Mouse (Mus musculus): ENCODE data around the gene Gucy2g. TPM values are rescaled to one million over a fixed set of nuclear protein-coding genes. Genes with fewer than 3 reads are reported as not detected.
A peak's percentile ranks its signal among the peaks of the same experiment; 100 is the strongest.

Gucy2g gene
- polyA plus RNA-seq, 1 experiment = 3.9 TPM

DNA sequence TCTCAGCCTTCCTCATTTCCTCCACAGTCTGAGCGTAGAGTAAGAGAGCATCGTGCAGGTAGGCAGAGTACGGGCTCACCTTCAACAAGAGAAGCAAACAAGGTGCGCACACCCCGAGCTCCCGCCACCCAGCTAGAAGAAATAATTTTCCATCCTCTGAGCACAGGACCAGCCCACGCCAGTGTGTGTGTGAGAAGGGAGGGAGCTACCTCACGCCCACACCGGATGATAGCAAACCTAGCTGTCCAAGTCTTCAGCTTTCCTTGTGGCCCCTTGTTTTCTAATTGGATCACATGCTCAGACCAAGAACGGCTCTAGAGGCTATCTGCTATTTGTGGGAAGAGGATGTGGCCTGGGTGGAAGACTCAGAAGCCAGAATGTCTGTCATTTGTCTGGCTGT lies 10.0 kb downstream of the Gucy2g start:
- Histone ChIP-seq H3K27ac (ENCODE audit: insufficient read depth, low read length) (no peak overlapping the region), H3K4me1 (ENCODE audit: control insufficient read depth, insufficient read depth, low read length) (peaks cover 7% of the 10 kb centered on the region), H3K4me3 (ENCODE audit: insufficient read depth, low read length) (no peak overlapping the region)
- no peak for TF ChIP-seq POLR2A (IDR thresholded peaks at IDR 0.05; ENCODE audit: extremely low read depth, insufficient read depth, low read length)
- TF ChIP-seq CTCF (IDR thresholded peaks at IDR 0.05; ENCODE audit: extremely low read depth, insufficient read depth, low read length) = no peak

DNA sequence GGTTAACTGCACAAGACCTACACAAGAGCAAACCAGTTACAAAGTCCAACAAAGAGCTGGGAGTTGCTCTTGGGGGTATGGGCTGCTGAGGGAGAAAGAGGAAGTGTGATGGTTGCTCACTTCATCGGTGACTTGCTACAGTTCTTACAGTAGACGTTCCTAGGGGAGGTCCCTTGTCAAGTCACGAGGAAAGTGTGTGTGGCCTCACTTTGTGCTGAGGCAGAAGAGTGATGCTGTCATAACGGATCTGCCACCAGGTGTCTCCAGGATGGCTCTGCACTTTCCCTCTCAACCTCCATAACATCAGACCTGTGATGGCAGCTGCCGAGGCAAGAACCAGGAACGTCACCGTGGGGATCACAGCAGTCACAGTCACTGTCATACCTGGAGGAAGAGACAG lies 13.9 kb downstream of the Gucy2g start:
- TF ChIP-seq POLR2A (IDR thresholded peaks at IDR 0.05; ENCODE audit: extremely low read depth, insufficient read depth, low read length) (no peak), CTCF (IDR thresholded peaks at IDR 0.05; ENCODE audit: extremely low read depth, insufficient read depth, low read length) (no peak)

DNA sequence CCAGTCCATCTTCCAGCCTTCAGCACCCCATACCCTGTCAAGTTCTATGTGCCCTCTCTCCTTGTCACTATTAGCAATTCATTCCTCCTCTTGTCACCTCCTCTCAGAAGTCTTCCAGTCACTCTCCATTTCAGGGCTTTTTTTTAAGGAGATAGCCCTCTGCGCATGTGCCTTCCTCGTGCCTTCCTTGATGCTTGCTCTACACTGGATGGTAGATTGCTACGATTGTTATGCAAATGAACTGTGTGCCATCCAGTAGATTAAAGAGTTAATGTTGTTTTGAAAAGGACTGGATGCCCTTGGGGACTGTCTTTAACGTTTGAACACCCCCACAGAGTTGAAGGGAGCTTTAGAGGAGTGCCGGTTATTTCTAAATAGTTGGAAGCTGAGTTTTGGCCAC lies 14.4 kb downstream of the Gucy2g start:
- no peak overlapping the region for H3K4me3 ChIP-seq (ENCODE audit: insufficient read depth, low read length)
- H3K27ac ChIP-seq (ENCODE audit: insufficient read depth, low read length) = no peak overlapping the region
- peaks cover 6% of the 10 kb centered on the region for H3K4me1 ChIP-seq (ENCODE audit: control insufficient read depth, insufficient read depth, low read length)
- TF ChIP-seq POLR2A (IDR thresholded peaks at IDR 0.05; ENCODE audit: extremely low read depth, insufficient read depth, low read length) = no peak
- no peak for TF ChIP-seq CTCF (IDR thresholded peaks at IDR 0.05; ENCODE audit: extremely low read depth, insufficient read depth, low read length)

More for the DNA sequence above, 13.9 kb downstream of the Gucy2g start:
- Histone ChIP-seq H3K27ac (ENCODE audit: insufficient read depth, low read length) (no peak overlapping the region), H3K4me1 (ENCODE audit: control insufficient read depth, insufficient read depth, low read length) (peaks cover 6% of the 10 kb centered on the region), H3K4me3 (ENCODE audit: insufficient read depth, low read length) (no peak overlapping the region)

DNA sequence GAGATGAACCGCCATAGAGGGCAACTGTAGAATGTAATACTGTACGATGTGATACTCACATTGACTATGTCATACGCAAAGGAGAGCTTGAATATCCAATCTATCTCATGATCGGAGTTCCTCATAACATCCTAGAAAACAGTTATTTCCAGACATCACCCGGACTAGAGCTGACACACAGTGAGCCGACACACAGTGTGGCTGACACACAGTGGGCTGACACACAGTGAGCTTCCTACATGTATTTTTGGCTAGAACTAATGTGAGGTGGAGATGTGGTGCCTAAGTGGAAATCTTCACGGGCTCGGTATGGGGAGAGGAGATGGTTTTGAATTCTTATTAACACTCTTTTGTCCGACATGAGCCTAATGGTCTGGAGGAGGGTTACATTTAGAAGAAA lies 18.8 kb downstream of the Gucy2g start:
- TF ChIP-seq POLR2A (IDR thresholded peaks at IDR 0.05; ENCODE audit: extremely low read depth, insufficient read depth, low read length) = no peak
- no peak for TF ChIP-seq CTCF (IDR thresholded peaks at IDR 0.05; ENCODE audit: extremely low read depth, insufficient read depth, low read length)
- peaks cover 4% of the 10 kb centered on the region; the same call in 1 of the 2 replicates for H3K4me1 ChIP-seq (ENCODE audit: control insufficient read depth, insufficient read depth, low read length)
- no peak overlapping the region for H3K4me3 ChIP-seq (ENCODE audit: insufficient read depth, low read length)
- H3K27ac ChIP-seq (ENCODE audit: insufficient read depth, low read length) = no peak overlapping the region

DNA sequence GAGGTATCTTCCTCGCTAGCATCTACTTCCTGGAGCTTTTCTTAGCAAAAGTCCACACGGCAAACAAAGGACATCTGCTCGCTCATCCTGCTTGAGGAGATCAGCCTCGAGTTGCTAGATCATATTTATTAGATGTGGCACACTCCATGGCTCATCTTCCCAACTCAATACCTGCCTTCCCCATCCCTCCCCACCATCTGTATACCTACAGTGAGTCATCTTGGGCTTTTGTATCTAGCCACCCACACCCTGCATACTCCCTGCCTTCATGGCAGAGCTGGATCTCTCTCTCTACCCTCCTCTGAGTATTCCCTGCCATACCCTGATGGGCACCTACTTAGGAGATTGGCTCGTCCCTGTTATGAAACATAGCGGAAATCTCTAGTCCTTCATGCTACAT lies 19.8 kb downstream of the Gucy2g start:
- TF ChIP-seq CTCF (IDR thresholded peaks at IDR 0.05; ENCODE audit: extremely low read depth, insufficient read depth, low read length) (no peak), POLR2A (IDR thresholded peaks at IDR 0.05; ENCODE audit: extremely low read depth, insufficient read depth, low read length) (no peak)
- peaks cover 6% of the 10 kb centered on the region for H3K4me1 ChIP-seq (ENCODE audit: control insufficient read depth, insufficient read depth, low read length)
- no peak overlapping the region for H3K27ac ChIP-seq (ENCODE audit: insufficient read depth, low read length)
- H3K4me3 ChIP-seq (ENCODE audit: insufficient read depth, low read length) = no peak overlapping the region

DNA sequence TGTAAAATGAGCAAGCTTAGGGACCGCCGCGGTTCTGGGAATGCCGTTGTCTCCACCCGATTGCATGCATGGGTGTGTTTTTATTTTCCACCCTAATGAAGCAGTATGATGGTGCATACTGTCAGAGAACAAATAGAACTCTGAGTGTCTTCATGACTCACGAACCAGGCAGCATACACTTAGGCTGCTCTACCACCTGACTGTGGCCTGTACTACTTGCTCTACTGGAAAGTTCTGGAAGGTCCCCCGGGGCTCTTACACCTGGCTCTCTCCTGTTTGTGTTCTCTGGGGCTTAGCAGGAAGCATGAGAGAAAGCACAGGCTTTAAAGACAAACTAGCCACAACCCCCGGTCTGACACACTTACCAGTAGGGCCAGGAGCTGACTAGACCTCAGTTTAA lies 21.7 kb downstream of the Gucy2g start:
- peaks cover 8% of the 10 kb centered on the region for H3K4me1 ChIP-seq (ENCODE audit: control insufficient read depth, insufficient read depth, low read length)
- H3K4me3 ChIP-seq (ENCODE audit: insufficient read depth, low read length) = no peak overlapping the region
- TF ChIP-seq POLR2A (IDR thresholded peaks at IDR 0.05; ENCODE audit: extremely low read depth, insufficient read depth, low read length) (no peak), CTCF (IDR thresholded peaks at IDR 0.05; ENCODE audit: extremely low read depth, insufficient read depth, low read length) (no peak)
- no peak overlapping the region for H3K27ac ChIP-seq (ENCODE audit: insufficient read depth, low read length)

DNA sequence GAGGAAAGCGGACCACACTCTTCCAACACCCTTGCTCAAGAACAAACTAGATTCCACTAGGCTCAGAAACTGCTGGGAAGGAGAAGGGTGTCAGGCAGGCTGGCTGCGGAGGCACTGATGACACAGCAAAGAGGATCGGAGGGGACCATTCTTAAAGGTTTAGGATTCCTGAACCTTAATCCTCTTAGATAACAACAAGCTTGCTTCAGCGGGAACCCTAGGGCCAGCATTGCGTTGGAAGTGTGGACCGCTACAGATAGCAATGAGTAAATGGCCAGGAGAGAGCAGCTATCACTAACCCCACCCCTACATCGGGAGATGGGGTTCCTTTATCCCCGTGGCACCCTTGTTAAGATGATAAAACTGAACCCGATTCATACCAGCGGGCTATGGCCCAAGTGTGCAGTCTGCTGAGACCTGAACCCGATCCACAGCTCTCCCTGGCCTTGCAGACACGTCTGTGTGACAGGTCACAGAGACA lies 22.3 kb downstream of the Gucy2g start:
- H3K4me1 ChIP-seq (ENCODE audit: control insufficient read depth, insufficient read depth, low read length) = peaks cover 12% of the 10 kb centered on the region
- H3K4me3 ChIP-seq (ENCODE audit: insufficient read depth, low read length) = peak overlapping the region; percentile 26
- TF ChIP-seq CTCF (IDR thresholded peaks at IDR 0.05; ENCODE audit: extremely low read depth, insufficient read depth, low read length) = no peak
- TF ChIP-seq POLR2A (IDR thresholded peaks at IDR 0.05; ENCODE audit: extremely low read depth, insufficient read depth, low read length) = no peak
- H3K27ac ChIP-seq (ENCODE audit: insufficient read depth, low read length) = no peak overlapping the region

DNA sequence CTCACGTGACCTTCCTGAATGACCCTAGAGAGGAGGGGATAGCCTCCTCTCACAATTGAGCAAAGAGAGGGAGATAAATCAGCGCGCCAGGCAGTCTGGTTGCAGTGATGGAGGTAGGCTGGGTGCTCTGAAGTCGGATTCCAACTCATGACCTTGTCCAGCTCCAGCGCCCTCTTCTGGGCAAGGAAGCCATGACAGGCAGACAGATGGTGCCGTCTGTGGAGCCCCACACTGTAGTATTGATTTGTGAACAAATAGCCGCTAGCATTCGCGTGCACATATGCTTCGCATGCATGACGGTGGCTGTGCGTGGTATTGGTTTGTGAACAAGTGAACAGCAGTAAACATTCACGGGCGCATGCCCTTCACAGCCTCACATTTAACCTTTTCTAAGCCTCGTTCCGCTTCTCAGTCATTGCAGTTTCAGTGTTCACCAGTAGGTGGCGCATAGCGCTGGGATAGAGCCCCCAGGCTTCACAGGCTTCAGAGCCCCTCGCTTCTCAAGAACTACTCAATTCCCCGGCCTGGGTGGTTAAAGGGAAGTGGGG lies 22.8 kb downstream of the Gucy2g start:
- peak overlapping the region; percentile 26 for H3K4me3 ChIP-seq (ENCODE audit: insufficient read depth, low read length)
- 0 out of 2 replicates have a peak overlapping the region, but pooled peaks have one; percentile 1 for H3K27ac ChIP-seq (ENCODE audit: insufficient read depth, low read length)
- peaks cover 12% of the 10 kb centered on the region for H3K4me1 ChIP-seq (ENCODE audit: control insufficient read depth, insufficient read depth, low read length)
- TF ChIP-seq POLR2A (IDR thresholded peaks at IDR 0.05; ENCODE audit: extremely low read depth, insufficient read depth, low read length) (0 out of 2 replicates have a peak, but pooled peaks have one; percentile 30), CTCF (IDR thresholded peaks at IDR 0.05; ENCODE audit: extremely low read depth, insufficient read depth, low read length) (peak; percentile 72)

DNA sequence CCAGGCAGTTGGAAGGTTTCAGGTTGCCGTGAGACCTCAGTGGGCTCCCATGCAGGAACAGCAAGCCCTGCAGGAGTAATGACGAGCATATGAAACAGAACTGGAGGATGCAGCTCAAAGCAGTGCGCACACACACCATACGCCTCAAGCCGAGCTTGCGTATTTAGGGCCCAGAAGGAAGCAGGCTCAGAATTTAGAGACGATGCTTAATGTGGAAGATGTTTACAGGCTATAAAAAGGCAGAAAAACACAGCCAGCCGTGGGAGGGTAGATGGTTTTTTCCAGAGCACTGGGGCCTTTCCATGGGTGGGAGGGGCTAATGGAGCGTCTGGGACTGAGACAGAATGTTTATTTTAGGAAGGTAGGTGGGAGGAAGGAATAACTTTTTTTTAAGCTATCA lies 23.7 kb downstream of the Gucy2g start:
- Histone ChIP-seq H3K4me3 (ENCODE audit: insufficient read depth, low read length) (no peak overlapping the region), H3K4me1 (ENCODE audit: control insufficient read depth, insufficient read depth, low read length) (peaks cover 12% of the 10 kb centered on the region), H3K27ac (ENCODE audit: insufficient read depth, low read length) (peak overlapping the region; percentile 26)
- TF ChIP-seq POLR2A (IDR thresholded peaks at IDR 0.05; ENCODE audit: extremely low read depth, insufficient read depth, low read length) = peak; percentile 68; the same call in 1 of the 2 replicates
- no peak for TF ChIP-seq CTCF (IDR thresholded peaks at IDR 0.05; ENCODE audit: extremely low read depth, insufficient read depth, low read length)

DNA sequence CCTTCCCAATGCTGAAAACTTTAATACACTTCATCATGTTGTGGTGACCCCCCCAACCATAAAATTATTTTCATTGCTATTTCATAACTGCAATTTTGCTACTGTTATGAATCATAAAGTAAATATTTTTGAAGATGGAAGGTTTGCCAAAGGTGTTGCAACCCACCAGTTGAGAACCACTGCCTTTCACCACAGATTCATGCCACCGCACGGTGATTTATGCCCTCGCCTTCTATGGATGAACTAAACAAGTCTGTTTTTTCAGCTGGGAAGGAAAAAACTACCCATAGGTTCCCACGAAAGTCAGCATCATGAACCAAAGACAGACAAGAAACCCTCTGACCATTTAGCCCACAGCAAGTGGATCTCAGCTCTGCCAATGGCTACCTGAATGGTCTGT lies 24.2 kb downstream of the Gucy2g start:
- peaks cover 12% of the 10 kb centered on the region for H3K4me1 ChIP-seq (ENCODE audit: control insufficient read depth, insufficient read depth, low read length)
- TF ChIP-seq CTCF (IDR thresholded peaks at IDR 0.05; ENCODE audit: extremely low read depth, insufficient read depth, low read length) (no peak), POLR2A (IDR thresholded peaks at IDR 0.05; ENCODE audit: extremely low read depth, insufficient read depth, low read length) (no peak)
- no peak overlapping the region for H3K4me3 ChIP-seq (ENCODE audit: insufficient read depth, low read length)
- peak overlapping the region; percentile 26 for H3K27ac ChIP-seq (ENCODE audit: insufficient read depth, low read length)
